Mouse (Mus musculus) neutrophil, adult 65 days (primary cell): ENCODE measurements around the gene Map3k11. TPM values are rescaled to one million over a fixed set of nuclear protein-coding genes. Genes with fewer than 3 reads are reported as not detected.

ENCODE experiments used
- total RNA-seq: library from RNA; stranded (reverse); gene quantifications from 2 replicates; pipeline ENCODE4 v1.2.4, GENCODE M21; 2023

Map3k11 gene
- 78.5 and 101 TPM in 2 replicates for total RNA-seq

DNA sequence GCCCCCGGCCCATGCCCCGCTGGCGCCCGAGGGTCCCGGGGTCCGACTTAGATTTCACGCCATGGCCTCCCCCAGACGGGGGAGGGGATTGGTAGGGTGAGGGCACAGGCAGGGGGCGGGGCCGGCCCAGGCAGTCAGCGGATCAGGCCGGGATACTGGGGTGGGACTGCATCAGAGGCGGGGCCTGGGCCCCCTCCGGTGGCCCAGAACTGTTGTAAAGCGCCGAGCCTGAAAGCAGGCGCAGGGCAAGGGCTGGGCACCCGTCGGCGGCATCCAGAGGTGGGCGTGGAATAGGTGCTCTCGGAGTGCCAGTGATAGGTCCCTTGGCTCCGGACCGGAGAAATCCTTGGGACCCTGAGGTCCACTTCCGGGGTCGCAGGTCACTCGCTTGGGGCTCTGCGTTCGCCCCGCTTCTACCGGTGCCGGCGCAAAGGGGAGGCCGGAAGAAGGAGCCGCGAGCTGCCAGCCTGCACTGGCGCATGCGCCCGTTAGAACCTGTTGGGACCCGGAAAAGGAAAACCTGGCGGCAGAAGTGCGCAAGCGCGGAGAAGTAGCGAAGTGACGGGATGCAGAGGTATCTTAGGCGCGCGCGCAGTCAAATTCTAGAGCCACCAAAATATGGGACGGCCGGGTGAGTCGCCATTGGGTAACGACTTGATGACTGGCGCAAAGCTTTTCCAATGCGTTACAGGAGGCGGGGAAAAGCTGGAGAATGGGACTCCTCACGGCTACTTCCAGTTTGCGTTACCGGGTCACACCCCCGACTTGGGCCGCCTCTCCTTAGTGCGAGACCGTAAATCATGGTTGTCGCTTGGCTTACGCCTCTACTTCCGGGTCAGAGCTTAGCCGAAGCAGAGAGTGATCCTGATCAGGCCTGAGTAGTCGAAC is at the start of gene Map3k11, which contains the start of gene Pcnx3:
TSS of gene Map3k11 (plus strand) at position 543 of the 888 bp plus-strand sequence.
TSS of gene Pcnx3 (minus strand) at position 709 of the 888 bp plus-strand sequence.

DNA sequence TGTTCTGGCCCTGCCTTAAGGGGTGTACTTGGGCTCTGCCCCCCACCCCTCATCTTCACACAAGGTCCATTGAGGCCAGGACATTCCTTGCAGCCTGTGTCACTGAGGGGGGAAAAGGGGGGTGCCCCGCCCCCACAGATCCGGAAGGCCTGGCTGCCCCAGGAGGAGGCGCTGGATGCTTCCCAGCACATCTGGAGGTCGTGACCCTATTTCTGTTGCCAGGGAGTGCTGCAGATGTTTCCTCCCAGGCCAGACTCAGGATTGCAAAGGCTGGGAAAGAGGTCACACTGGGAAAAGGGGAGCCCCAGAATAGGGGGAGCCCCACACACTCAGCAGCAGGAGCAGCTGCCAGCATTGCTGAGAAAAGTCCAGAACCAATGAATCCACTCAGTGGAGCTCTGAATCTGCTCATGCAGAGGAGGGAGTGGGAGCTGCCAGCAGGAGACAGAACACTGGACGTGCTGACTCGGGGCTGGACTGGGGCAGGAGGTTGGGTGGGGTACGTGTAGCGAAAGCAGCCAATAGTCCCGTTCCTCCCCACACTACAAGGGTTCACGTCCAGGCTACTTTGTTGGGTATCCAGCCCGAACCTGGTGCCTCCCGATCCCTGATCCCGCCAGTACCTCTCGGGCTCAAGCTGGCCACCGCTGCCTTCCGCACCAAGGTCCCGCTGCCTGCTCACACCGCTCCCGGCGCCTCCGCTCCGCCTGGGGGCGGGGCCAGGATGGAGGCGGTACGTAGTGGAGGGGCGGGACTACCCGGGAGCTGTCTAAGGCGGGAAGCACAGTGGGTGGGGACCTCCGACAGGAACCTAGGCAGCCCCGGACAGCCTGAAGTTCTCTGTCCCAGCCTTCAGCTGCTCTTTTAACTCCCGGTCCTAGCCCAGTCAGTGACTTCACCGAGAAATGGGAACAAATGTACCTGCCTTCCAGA is 25.3 kb upstream of the Map3k11 start, which contains the start of gene Sipa1:
TSS of gene Sipa1 (minus strand) at position 727 of the 933 bp plus-strand sequence.

GRCm38 (mm10) chr19:5704163-5704800 is 15.7 kb downstream of the Map3k11 start, which contains the start of gene Kcnk7:
TSS of gene Kcnk7 (plus strand) at chr19:5704367.

GRCm38 (mm10) chr19:5725767-5726515 is 37.4 kb downstream of the Map3k11 start, which contains the start of gene Ehbp1l1:
TSS of gene Ehbp1l1 (minus strand) at chr19:5726317.

DNA sequence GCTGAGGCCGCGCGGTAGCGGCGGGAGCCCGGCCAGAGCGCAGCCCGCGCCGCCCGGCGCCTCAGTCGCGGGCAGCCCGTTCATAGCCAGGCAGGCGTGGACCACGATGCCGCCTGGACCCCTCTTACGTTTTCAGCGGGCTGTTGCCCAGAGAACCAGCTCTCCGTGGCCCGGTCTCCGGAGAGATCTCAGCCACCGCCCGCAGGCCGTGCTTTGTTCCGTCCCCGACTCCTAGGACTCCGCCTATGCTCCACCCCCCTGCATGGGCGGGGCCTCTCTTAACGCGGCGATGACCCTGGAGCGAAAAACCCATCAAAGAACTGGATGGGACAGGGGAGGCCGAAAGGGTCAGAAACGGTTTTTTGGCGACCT is 40.9 kb downstream of the Map3k11 start, which contains the start of gene Fam89b:
TSS of gene Fam89b (minus strand) at position 210 of the 372 bp plus-strand sequence.

DNA sequence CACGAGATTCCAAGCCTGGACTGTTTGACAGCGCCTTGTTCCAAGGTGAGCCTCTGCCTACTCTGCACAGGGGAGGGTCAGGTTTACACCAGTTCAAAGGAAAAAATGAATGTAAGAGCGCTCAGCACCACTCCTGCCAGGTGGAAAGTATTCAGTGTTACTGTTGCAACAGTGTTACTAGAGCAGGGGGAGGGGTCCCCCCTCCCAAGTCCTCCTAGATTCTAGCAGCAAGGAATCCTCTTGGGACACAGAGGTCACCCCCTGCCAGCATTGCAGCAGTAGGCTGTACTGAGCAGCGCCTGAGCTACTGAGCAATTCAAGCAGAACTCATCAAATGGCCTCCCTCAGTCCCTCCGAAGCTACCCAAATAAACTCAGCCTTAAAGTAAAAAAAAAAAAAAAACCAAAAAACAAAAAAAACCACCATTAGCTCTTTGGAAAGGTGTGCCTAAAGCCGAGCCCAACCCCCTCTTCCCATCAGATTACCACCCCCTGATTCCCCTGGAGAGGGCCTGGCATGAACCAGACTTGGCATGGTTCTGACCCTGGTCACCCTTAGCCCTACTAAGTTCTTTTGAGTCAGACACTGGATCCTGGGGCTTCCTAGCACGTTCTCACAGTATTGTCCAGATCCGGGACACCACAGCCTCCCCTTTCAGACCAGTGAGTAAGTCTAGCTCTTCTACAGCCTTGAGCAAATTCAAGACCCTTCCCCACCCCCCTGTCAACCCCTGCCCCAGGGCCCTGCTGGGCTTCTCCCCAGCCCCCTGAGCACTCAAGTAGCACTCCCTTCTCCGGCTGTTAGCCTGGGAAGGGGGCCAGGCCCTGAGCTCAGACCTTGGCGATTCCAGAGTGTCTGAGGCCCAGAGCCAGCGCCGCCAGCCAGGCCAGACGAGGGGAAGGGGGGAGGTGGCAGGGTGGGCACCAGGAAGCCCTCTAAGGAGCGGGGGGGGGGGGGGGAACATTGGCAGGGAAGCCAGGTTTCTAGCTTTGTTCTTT is 52.1 kb downstream of the Map3k11 start, which contains the start of gene Ltbp3:
TSS of gene Ltbp3 (plus strand) at position 585 of the 998 bp plus-strand sequence.

Other genes starting within 250 kb of the Map3k11 start
- 73.4 and 88.0 TPM in 2 replicates for gene Fosl1, start 241.2 kb upstream of the Map3k11 start, total RNA-seq
- gene Ccdc85b, start 230.8 kb upstream of the Map3k11 start, total RNA-seq = 0.98 and 1.6 TPM in 2 replicates
- 48.7 and 54.0 TPM in 2 replicates for gene Fibp, start 228.1 kb upstream of the Map3k11 start, total RNA-seq
- gene Ctsw, start 220.2 kb upstream of the Map3k11 start, total RNA-seq = 0.51 TPM in 1 of 2 replicates, not detected in the other
- 0.79 TPM in 1 of 2 replicates, not detected in the other for gene Efemp2, start 214.8 kb upstream of the Map3k11 start, total RNA-seq
- 11.7 and 16.5 TPM in 2 replicates for gene Mus81, start 200.3 kb upstream of the Map3k11 start, total RNA-seq
- 1,517 and 1,622 TPM in 2 replicates for gene Cfl1, start 198.3 kb upstream of the Map3k11 start, total RNA-seq
- not detected in 2 replicates for gene 1700020D05Rik, start 185.0 kb upstream of the Map3k11 start, total RNA-seq
- gene Snx32, start 178.2 kb upstream of the Map3k11 start, total RNA-seq = 1.5 and 2.2 TPM in 2 replicates
- 0.16 TPM in 1 of 2 replicates, not detected in the other for gene Ovol1, start 128.1 kb upstream of the Map3k11 start, total RNA-seq
- 59.9 and 83.2 TPM in 2 replicates for gene Ap5b1, start 120.7 kb upstream of the Map3k11 start, total RNA-seq
- 134 and 135 TPM in 2 replicates for gene Rnaseh2c, start 86.9 kb upstream of the Map3k11 start, total RNA-seq
- 84.1 and 85.2 TPM in 2 replicates for gene Kat5, start 78.5 kb upstream of the Map3k11 start, total RNA-seq
- 91.9 and 100 TPM in 2 replicates for gene Rela, start 51.3 kb upstream of the Map3k11 start, total RNA-seq
- gene Sipa1, start 25.0 kb upstream of the Map3k11 start, total RNA-seq = 199 and 219 TPM in 2 replicates
- 60.5 and 93.2 TPM in 2 replicates for gene Pcnx3, start 166 bp downstream of the Map3k11 start, total RNA-seq
- not detected in 2 replicates for gene Kcnk7, start 15.6 kb downstream of the Map3k11 start, total RNA-seq
- gene Ehbp1l1, start 37.6 kb downstream of the Map3k11 start, total RNA-seq = 131 and 170 TPM in 2 replicates
- 46.0 and 48.4 TPM in 2 replicates for gene Fam89b, start 40.9 kb downstream of the Map3k11 start, total RNA-seq
- 1.1 and 1.7 TPM in 2 replicates for gene Ltbp3, start 52.2 kb downstream of the Map3k11 start, total RNA-seq
- gene Scyl1, start 82.7 kb downstream of the Map3k11 start, total RNA-seq = 52.7 and 72.2 TPM in 2 replicates
- gene Frmd8, start 186.5 kb downstream of the Map3k11 start, total RNA-seq = 53.4 and 72.9 TPM in 2 replicates
- gene Slc25a45, start 189.1 kb downstream of the Map3k11 start, total RNA-seq = 45.7 and 49.6 TPM in 2 replicates
- 1.3 and 3.5 TPM in 2 replicates for gene Tigd3, start 205.4 kb downstream of the Map3k11 start, total RNA-seq
- 99.1 and 105 TPM in 2 replicates for gene Dpf2, start 224.3 kb downstream of the Map3k11 start, total RNA-seq
- 8.3 and 10.1 TPM in 2 replicates for gene Cdc42ep2, start 236.1 kb downstream of the Map3k11 start, total RNA-seq